Mouse (Mus musculus) adrenal gland, postnatal 10 days (tissue): ENCODE measurements at regions not wholly inside any gene's neighbourhood (a gene's known extent, or its start where the extent isn't known, plus 50 kb on each side); places are given as distances from the start of the nearest gene placed in this dataset.

Source experiments
- DNase-seq: peaks from one replicate; pipeline ENCODE4 v3.0.0; 2021; ENCODE audit warnings: mixed read lengths

- no peak for DNase-seq
Measured at GRCm38 (mm10) chr3:115655020-115655419, 59.9 kb downstream of the S1pr1 start.

- DNase-seq, result no peak
Measured at GRCm38 (mm10) chr3:115652236-115652635, 62.6 kb downstream of the S1pr1 start.

GRCm38 (mm10) chr3:115649338-115650117 is 65.3 kb downstream of the S1pr1 start:
- DNase-seq, result no peak

- DNase-seq, result no peak
Measured at GRCm38 (mm10) chr3:115646993-115647392, 67.9 kb downstream of the S1pr1 start.

GRCm38 (mm10) chr3:115644307-115644706 is 70.6 kb downstream of the S1pr1 start:
- no peak for DNase-seq

- peak; percentile 88 for DNase-seq
Measured at GRCm38 (mm10) chr3:115642846-115643260, 72.0 kb downstream of the S1pr1 start.

GRCm38 (mm10) chr3:115642001-115642845 is 72.6 kb downstream of the S1pr1 start:
- peak; percentile 22 for DNase-seq

GRCm38 (mm10) chr3:115641411-115641810 is 73.5 kb downstream of the S1pr1 start:
- peak; percentile 43 for DNase-seq

GRCm38 (mm10) chr3:115635487-115635886 is 79.4 kb downstream of the S1pr1 start:
- DNase-seq, result peak; percentile 18

- no peak for DNase-seq
Measured at GRCm38 (mm10) chr3:115635081-115635480, 79.8 kb downstream of the S1pr1 start.

- no peak for DNase-seq
Measured at GRCm38 (mm10) chr3:115632417-115632743, 82.5 kb downstream of the S1pr1 start.

- DNase-seq, result no peak
Measured at GRCm38 (mm10) chr3:115631573-115632416, 83.1 kb downstream of the S1pr1 start.

- no peak for DNase-seq
Measured at GRCm38 (mm10) chr3:115622920-115623319, 92.0 kb downstream of the S1pr1 start.

GRCm38 (mm10) chr3:115622300-115622699 is 92.6 kb downstream of the S1pr1 start:
- no peak for DNase-seq

- no peak for DNase-seq
Measured at GRCm38 (mm10) chr3:115619970-115620369, 94.9 kb downstream of the S1pr1 start.

- peak; percentile 30 for DNase-seq
Measured at GRCm38 (mm10) chr3:115615994-115616598, 98.8 kb downstream of the S1pr1 start.

- no peak for DNase-seq
Measured at GRCm38 (mm10) chr3:115612859-115613258, 102.0 kb downstream of the S1pr1 start.

GRCm38 (mm10) chr3:115608087-115608486 is 106.8 kb downstream of the S1pr1 start:
- DNase-seq, result no peak

GRCm38 (mm10) chr3:115604734-115605279 is 110.1 kb downstream of the S1pr1 start:
- no peak for DNase-seq

GRCm38 (mm10) chr3:115604267-115604666 is 110.6 kb downstream of the S1pr1 start:
- no peak for DNase-seq

GRCm38 (mm10) chr3:115603803-115604202 is 111.1 kb downstream of the S1pr1 start:
- DNase-seq, result no peak

- no peak for DNase-seq
Measured at GRCm38 (mm10) chr3:115599281-115599680, 115.6 kb downstream of the S1pr1 start.
